Mouse (Mus musculus): Measurements from ENCODE around the gene Bcl3.

Gene Bcl3

GRCm38 (mm10) chr7:19831837-19832236 lies 9.3 kb upstream of the Bcl3 start:
- peak; percentile 64 for DNase-seq

GRCm38 (mm10) chr7:19830682-19831156 lies 8.1 kb upstream of the Bcl3 start:
- DNase-seq, result peak; percentile 85

- DNase-seq, result no peak
These were observed 7.1 kb upstream of the Bcl3 start for GRCm38 (mm10) chr7:19829694-19830093.

- no peak for DNase-seq
These were observed 4.2 kb upstream of the Bcl3 start for GRCm38 (mm10) chr7:19826756-19827155.

GRCm38 (mm10) chr7:19824182-19824973 lies 1.8 kb upstream of the Bcl3 start:
- peak; percentile 80 for DNase-seq

- DNase-seq, result no peak
These were observed 949 bp upstream of the Bcl3 start for GRCm38 (mm10) chr7:19823256-19824181.

- DNase-seq, result no peak
These were observed 377 bp downstream of the Bcl3 start for GRCm38 (mm10) chr7:19822193-19822592.

GRCm38 (mm10) chr7:19821633-19822032 lies 937 bp downstream of the Bcl3 start:
- DNase-seq, result no peak

GRCm38 (mm10) chr7:19820347-19821048 lies 2.1 kb downstream of the Bcl3 start:
- no peak for DNase-seq

- DNase-seq, result no peak
These were observed 3.7 kb downstream of the Bcl3 start for GRCm38 (mm10) chr7:19818875-19819274.

- DNase-seq, result no peak
These were observed 4.1 kb downstream of the Bcl3 start for GRCm38 (mm10) chr7:19818440-19818839.

GRCm38 (mm10) chr7:19817382-19818105 lies 5.0 kb downstream of the Bcl3 start:
- peak; percentile 49 for DNase-seq

GRCm38 (mm10) chr7:19816224-19816771 lies 6.3 kb downstream of the Bcl3 start:
- DNase-seq, result peak; percentile 83

GRCm38 (mm10) chr7:19815296-19816223 lies 7.0 kb downstream of the Bcl3 start:
- no peak for DNase-seq

GRCm38 (mm10) chr7:19813579-19814122 lies 8.9 kb downstream of the Bcl3 start:
- DNase-seq, result no peak

GRCm38 (mm10) chr7:19813161-19813560 lies 9.4 kb downstream of the Bcl3 start:
- no peak for DNase-seq

GRCm38 (mm10) chr7:19811114-19811513 lies 11.5 kb downstream of the Bcl3 start:
- DNase-seq, result peak; percentile 22

GRCm38 (mm10) chr7:19809369-19809768 lies 13.2 kb downstream of the Bcl3 start:
- no peak for DNase-seq

GRCm38 (mm10) chr7:19806356-19806969 lies 16.1 kb downstream of the Bcl3 start:
- DNase-seq, result no peak

- peak; percentile 42 for DNase-seq
These were observed 19.6 kb downstream of the Bcl3 start for GRCm38 (mm10) chr7:19802995-19803394.
